Mouse (Mus musculus) 3134 (cell line): ENCODE measurements around the gene Fgfr3.

Source experiments
- DNase-seq: peaks from one replicate; pipeline ENCODE4 v3.0.0-alpha.2; 2011; ENCODE audit warnings: low spot score; ENCODE audit not compliant: insufficient read length; ENCODE audit errors: extremely low read depth

Fgfr3 gene

DNA sequence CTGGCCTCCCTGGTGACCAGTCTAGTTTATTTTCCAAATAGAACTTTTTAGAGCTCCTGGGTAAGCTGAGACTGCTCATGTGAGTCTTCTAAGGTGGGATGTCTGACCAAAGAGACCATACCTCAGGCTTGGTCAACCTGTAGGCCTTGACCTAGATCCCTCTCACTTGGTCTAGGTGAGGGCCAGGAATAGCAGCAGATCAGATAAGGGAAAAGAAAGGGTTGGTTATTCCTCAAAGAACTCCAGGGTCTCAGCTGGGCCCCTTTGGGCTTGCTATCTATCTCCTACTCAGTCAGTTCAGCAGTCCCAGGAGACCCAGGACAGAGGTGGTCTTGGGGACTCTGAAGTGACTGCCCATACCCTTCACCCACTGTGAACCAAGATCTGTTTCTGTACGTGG is 23.9 kb upstream of the Fgfr3 start:
- no peak for DNase-seq

DNA sequence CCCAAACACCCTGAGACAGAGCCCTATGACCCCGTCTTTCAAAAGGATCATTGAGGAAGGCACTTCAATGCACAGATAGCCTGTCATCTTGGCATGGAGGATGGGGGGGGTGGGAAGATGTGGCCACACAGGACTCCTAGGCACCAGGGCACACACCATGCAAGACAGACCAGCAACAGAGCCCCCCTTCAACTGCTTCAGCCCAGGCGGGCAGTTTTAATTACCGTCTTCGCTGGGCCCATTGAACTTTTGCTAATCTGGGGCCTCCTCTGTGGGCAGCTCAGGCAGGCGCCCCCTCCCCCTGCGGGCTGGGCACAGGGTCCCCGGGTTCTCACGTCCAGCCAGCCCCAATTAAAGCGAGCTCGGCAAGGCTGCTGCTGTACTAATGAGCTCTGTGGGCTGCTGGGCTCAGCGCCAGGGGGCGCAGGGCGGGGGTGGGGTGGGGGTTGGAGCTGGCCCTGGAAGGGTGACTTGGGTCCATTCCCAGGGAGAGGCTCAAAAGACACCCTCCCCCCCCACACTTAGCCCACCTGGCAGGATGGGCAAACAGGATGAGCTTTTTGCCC is 23.4 kb upstream of the Fgfr3 start:
- DNase-seq, result no peak

GRCm38 (mm10) chr5:33698669-33699068 is 22.8 kb upstream of the Fgfr3 start:
- DNase-seq, result no peak

- DNase-seq, result no peak
These were observed 21.5 kb upstream of the Fgfr3 start for GRCm38 (mm10) chr5:33700010-33700409.

GRCm38 (mm10) chr5:33701832-33702231 is 19.6 kb upstream of the Fgfr3 start:
- no peak for DNase-seq

GRCm38 (mm10) chr5:33703999-33704398 is 17.5 kb upstream of the Fgfr3 start:
- DNase-seq, result no peak

- DNase-seq, result no peak
These were observed 16.4 kb upstream of the Fgfr3 start for GRCm38 (mm10) chr5:33704945-33705611.

GRCm38 (mm10) chr5:33705612-33706349 is 15.7 kb upstream of the Fgfr3 start:
- DNase-seq, result no peak

- no peak for DNase-seq
These were observed 15.2 kb upstream of the Fgfr3 start for GRCm38 (mm10) chr5:33706350-33706629.

DNA sequence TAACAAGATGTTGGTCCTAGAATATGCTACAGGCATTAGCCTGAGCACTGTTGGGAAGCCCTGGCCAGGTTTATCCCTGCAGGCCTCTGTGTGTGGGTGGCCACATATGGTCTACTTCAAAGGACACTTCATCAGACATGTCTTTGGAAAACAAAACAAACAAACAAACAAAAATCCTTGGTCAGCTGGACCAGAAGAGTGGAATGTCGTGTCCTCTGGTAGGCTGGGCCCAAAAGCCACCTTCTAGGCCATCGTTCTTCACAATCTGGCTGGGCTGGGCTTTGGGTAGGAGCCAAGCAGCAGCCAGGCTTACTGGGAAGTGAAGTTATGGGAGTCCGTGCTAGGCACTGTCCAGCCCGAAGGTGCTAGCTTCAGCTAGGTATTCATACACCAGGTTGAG is 14.3 kb upstream of the Fgfr3 start:
- no peak for DNase-seq

- no peak for DNase-seq
These were observed 12.4 kb upstream of the Fgfr3 start for GRCm38 (mm10) chr5:33709037-33709436.

GRCm38 (mm10) chr5:33712550-33712949 is 8.9 kb upstream of the Fgfr3 start:
- DNase-seq, result no peak

GRCm38 (mm10) chr5:33715182-33715581 is 6.3 kb upstream of the Fgfr3 start:
- no peak for DNase-seq

- DNase-seq, result no peak
These were observed 5.0 kb upstream of the Fgfr3 start for GRCm38 (mm10) chr5:33716467-33716866.

GRCm38 (mm10) chr5:33718460-33718859 is 3.0 kb upstream of the Fgfr3 start:
- no peak for DNase-seq

DNA sequence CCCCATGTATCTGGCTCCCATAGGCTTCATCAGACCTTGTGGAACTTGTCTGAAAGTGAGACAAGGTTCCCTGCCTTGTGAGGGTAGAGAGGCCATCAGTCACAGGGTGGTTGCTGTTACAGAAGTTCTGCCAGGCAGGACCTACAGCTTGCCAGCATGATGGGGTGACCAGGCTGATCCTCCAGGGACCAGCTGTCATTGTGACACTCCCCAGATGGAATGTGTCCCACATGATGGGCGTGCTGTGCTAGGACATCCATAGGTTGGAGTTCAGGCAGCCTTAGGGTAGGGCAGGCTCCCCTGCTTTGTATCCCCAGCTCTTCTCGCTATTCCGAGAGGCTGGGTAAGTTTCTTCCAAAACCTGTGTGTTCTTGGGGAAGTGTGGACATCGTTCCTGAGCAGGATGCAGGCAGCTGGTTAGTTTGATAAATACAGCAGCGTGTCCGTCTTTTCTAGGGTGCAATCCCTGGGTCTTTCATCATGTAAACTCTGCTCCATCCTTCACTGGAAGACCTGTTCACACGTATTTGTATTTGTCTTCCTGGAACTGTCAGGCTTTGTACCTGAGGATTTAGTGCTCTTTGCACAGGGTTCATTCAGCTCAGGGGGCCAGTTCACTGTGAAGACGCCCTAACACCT is 503 bp upstream of the Fgfr3 start:
- DNase-seq, result no peak

DNA sequence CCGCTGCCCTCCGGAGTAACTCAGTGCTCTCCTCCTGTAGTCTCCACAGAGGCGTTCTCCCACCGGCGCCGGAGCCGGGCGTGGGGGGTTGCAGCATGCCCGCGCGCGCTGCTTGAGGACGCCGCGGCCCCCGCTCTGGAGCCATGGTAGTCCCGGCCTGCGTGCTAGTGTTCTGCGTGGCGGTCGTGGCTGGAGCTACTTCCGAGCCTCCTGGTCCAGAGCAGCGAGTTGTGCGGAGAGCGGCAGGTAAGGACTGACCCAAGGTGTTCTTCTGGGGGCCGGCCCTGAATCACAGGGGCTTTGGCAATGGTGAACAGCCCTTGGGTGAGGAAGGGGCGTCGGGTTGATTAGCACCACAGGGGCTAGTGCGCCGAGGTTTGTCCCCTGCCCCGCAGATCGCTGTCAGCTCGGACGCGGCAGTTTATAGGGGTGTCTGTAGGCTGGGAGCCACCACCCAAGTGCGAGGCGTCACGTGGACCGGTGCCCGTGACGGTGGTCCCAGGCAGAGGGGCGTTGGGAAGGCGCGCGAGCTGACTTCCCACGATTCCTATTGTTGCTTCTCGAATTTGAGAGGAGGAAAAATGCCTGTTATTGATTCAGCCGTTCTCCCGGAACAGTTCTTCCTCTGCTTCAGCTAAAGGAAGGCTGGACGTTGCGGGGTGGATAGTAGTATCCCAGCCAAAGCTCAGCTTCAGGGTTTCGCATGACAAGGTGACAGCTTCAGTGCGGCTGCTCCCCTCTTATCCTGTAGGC is 968 bp downstream of the Fgfr3 start:
- no peak for DNase-seq

- no peak for DNase-seq
These were observed 1.7 kb downstream of the Fgfr3 start for GRCm38 (mm10) chr5:33723019-33723640.

DNA sequence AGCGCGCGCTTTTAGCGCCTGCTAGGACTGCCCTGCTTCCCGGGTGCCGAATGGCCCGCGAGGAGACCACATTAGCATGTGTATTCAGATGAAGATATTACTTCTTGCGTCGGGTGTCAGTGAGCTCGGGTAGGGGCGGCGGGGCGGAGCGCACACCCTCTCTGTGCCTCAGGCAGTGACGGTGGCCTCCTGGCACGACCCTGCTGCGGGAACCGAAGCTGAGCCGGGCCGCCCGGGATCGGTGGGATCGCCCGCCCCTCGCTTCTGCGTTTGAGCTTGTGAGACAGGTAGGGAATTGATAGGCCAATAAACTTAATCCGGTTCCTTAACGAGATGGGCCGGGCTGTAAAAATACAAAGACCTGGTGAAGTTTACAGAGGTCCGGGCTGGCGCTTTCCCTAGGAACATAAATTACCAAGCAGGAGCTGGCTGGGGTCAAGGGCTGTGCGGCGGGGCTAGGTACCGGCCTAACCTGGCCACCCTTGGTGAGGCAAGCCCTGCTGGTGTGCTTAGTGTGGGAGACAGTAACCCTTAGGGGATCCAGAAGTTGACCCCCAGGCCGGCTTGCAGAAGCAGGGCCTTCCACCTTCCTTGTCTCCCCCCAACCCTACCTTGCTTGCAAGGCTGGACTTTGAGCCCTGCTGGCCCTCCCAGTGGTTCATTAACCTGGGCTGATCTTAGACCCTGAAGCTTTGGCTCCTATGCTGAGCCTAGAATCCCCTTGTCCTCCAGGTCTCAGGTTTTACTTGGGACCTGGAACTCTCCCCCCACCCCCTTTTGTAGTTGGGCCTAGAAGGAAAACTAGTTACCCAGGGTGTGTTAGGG is 2.4 kb downstream of the Fgfr3 start:
- DNase-seq, result no peak
